Mouse (Mus musculus) stomach, postnatal 0 days (tissue): ENCODE measurements at regions not wholly inside any gene's neighbourhood (a gene's known extent, or its start where the extent isn't known, plus 50 kb on each side); places are given as distances from the start of the nearest gene placed in this dataset.

Experiments
- CTCF ChIP-seq: IDR thresholded peaks from 2 replicates; pipeline ENCODE4 v1.5.1; 2016; ENCODE audit warnings: antibody characterized with exemption, low read depth, mild to moderate bottlenecking, moderate library complexity
- EP300 ChIP-seq: optimal IDR thresholded peaks from 2 replicates; pipeline ENCODE3; 2016; ENCODE audit warnings: antibody characterized with exemption

GRCm38 (mm10) chr1:61331906-61332305 lies 306.7 kb upstream of the Pard3b start:
- TF ChIP-seq CTCF = no peak
- no peak for TF ChIP-seq EP300
